Mouse (Mus musculus) spleen, adult 2 months (tissue): Measurements from ENCODE around the gene Ube2d1. TPM values are rescaled to one million over a fixed set of nuclear protein-coding genes. Genes with fewer than 3 reads are reported as not detected.

Experiments used
- DNase-seq, 2 experiments: peaks; one replicate each; pipeline versions ENCODE4 v3.0.0 to v3.0.0-alpha.2; 2012 to 2021; ENCODE audit warnings: low spot score in 2 of 2, low read depth in 1 of 2
- H3K27ac ChIP-seq: fragments of 200-500 bp; 2 replicates; pipeline ENCODE4 v1.5.1; 2012; ENCODE audit warnings: low read length, inconsistent platforms; ENCODE audit not compliant: insufficient read depth
- H3K27me3 ChIP-seq: fragments of 200-500 bp; 2 replicates; pipeline ENCODE4 v1.6.1; 2012; ENCODE audit warnings: mild to moderate bottlenecking, moderate library complexity, low read length, inconsistent platforms; ENCODE audit not compliant: control insufficient read depth, insufficient read depth
- H3K36me3 ChIP-seq: fragments of 200-500 bp; 2 replicates; pipeline ENCODE4 v1.6.1; 2012; ENCODE audit warnings: mild to moderate bottlenecking, low read length, inconsistent platforms; ENCODE audit not compliant: control insufficient read depth, insufficient read depth
- H3K4me1 ChIP-seq: fragments of 200-500 bp; 2 replicates; pipeline ENCODE4 v1.6.1; 2011; ENCODE audit warnings: inconsistent platforms; ENCODE audit not compliant: control insufficient read depth, insufficient read depth, insufficient read length
- H3K4me3 ChIP-seq: fragments of 200-500 bp; 2 replicates; pipeline ENCODE4 v1.5.1; 2011; ENCODE audit warnings: mild to moderate bottlenecking, inconsistent platforms; ENCODE audit not compliant: insufficient read depth, insufficient read length; ENCODE audit errors: extremely low read depth
- CTCF ChIP-seq: fragments of 200-500 bp; IDR thresholded peaks from 2 replicates; pipeline ENCODE4 v1.5.1; 2011; ENCODE audit warnings: mild to moderate bottlenecking, inconsistent platforms; ENCODE audit not compliant: insufficient read depth, insufficient read length, insufficient replicate concordance; ENCODE audit errors: extremely low read depth
- POLR2A ChIP-seq: fragments of 200-500 bp; IDR thresholded peaks from 2 replicates; pipeline ENCODE4 v1.6.1; 2011; ENCODE audit warnings: low read depth, low read length, inconsistent platforms
- WGBS: fragments of 180-500 bp; shearing (Covaris S2); methylation state at CpG from one replicate; pipeline ENCODE4 v1.1.7; 2018; 5-methylcytosine and 5-hydroxymethylcytosine counted together
- polyA plus RNA-seq: library from polyadenylated mRNA; depleted of rRNA; stranded (reverse); fragments of >200 nt; gene quantifications from 2 replicates; pipeline ENCODE4 v1.2.3, GENCODE M21; 2012

Ube2d1 gene
- polyA plus RNA-seq, 1 experiment: 29.4 TPM

GRCm38 (mm10) chr10:71327386-71327785 lies 42.3 kb upstream of the Ube2d1 start:
- WGBS: 94% methylated on average over 10 of the region's 10 CpGs
- H3K27me3 ChIP-seq: no peaks in the 10 kb centered on the region
- H3K36me3 ChIP-seq: peaks cover 7% of the 10 kb centered on the region
- no peak for DNase-seq
- H3K4me3 ChIP-seq: no peak overlapping the region
- no peaks in the 10 kb centered on the region for H3K4me1 ChIP-seq
- TF ChIP-seq CTCF (no peak), POLR2A (no peak)
- H3K27ac ChIP-seq: no peak overlapping the region

- Histone ChIP-seq H3K4me3 (no peak overlapping the region), H3K27ac (no peak overlapping the region), H3K4me1 (no peaks in the 10 kb centered on the region), H3K27me3 (no peaks in the 10 kb centered on the region), H3K36me3 (peaks cover 7% of the 10 kb centered on the region)
- no peak for TF ChIP-seq POLR2A
- TF ChIP-seq CTCF: peak; percentile 92; the same call in 1 of the 2 replicates
- peak; percentile 39 to 65 for DNase-seq
- WGBS: 22% methylated on average over 7 of the region's 7 CpGs
Observed at GRCm38 (mm10) chr10:71326789-71327188, 41.7 kb upstream of the Ube2d1 start.

- DNase-seq: no peak
- Histone ChIP-seq H3K4me1 (no peaks in the 10 kb centered on the region), H3K27me3 (no peaks in the 10 kb centered on the region), H3K4me3 (no peak overlapping the region), H3K36me3 (peaks cover 6% of the 10 kb centered on the region), H3K27ac (no peak overlapping the region)
- TF ChIP-seq CTCF (no peak), POLR2A (no peak)
- 80% methylated on average over 7 of the region's 7 CpGs for WGBS
Observed at GRCm38 (mm10) chr10:71326123-71326522, 41.1 kb upstream of the Ube2d1 start.

- H3K27ac ChIP-seq: no peak overlapping the region
- H3K4me3 ChIP-seq: no peak overlapping the region
- no peaks in the 10 kb centered on the region for H3K4me1 ChIP-seq
- no peak for DNase-seq
- H3K36me3 ChIP-seq: no peaks in the 10 kb centered on the region
- TF ChIP-seq POLR2A: no peak
- TF ChIP-seq CTCF: no peak
- 82% methylated on average over 8 of the region's 8 CpGs for WGBS
- H3K27me3 ChIP-seq: no peaks in the 10 kb centered on the region
Observed at GRCm38 (mm10) chr10:71323669-71324068, 38.6 kb upstream of the Ube2d1 start.

- DNase-seq: no peak
- no peak for TF ChIP-seq POLR2A
- no peak for TF ChIP-seq CTCF
- no peak overlapping the region for H3K4me3 ChIP-seq
- 70% methylated on average over 7 of the region's 7 CpGs for WGBS
- H3K27me3 ChIP-seq: no peaks in the 10 kb centered on the region
- H3K36me3 ChIP-seq: no peaks in the 10 kb centered on the region
- no peaks in the 10 kb centered on the region for H3K4me1 ChIP-seq
- H3K27ac ChIP-seq: no peak overlapping the region
Observed at GRCm38 (mm10) chr10:71316497-71316896, 31.4 kb upstream of the Ube2d1 start.

GRCm38 (mm10) chr10:71316056-71316455 lies 31.0 kb upstream of the Ube2d1 start:
- H3K36me3 ChIP-seq: no peaks in the 10 kb centered on the region
- 80% methylated on average over 11 of the region's 11 CpGs for WGBS
- H3K27ac ChIP-seq: no peak overlapping the region

GRCm38 (mm10) chr10:71314596-71314995 lies 29.5 kb upstream of the Ube2d1 start:
- DNase-seq: no peak
- Histone ChIP-seq H3K4me1 (no peaks in the 10 kb centered on the region), H3K36me3 (no peaks in the 10 kb centered on the region), H3K27me3 (no peaks in the 10 kb centered on the region), H3K4me3 (no peak overlapping the region), H3K27ac (no peak overlapping the region)
- 74% methylated on average over 3 of the region's 3 CpGs for WGBS
- TF ChIP-seq CTCF: no peak
- no peak for TF ChIP-seq POLR2A

More at GRCm38 (mm10) chr10:71316056-71316455, 31.0 kb upstream of the Ube2d1 start:
- Histone ChIP-seq H3K4me3 (no peak overlapping the region), H3K4me1 (no peaks in the 10 kb centered on the region), H3K27me3 (no peaks in the 10 kb centered on the region)
- no peak for DNase-seq
- TF ChIP-seq POLR2A: no peak
- no peak for TF ChIP-seq CTCF

GRCm38 (mm10) chr10:71310288-71310687 lies 25.2 kb upstream of the Ube2d1 start:
- no peak for DNase-seq
- no peaks in the 10 kb centered on the region for H3K36me3 ChIP-seq
- no peaks in the 10 kb centered on the region; the same call in 1 of the 2 replicates for H3K4me1 ChIP-seq
- TF ChIP-seq CTCF (no peak), POLR2A (no peak)
- no peak overlapping the region for H3K27ac ChIP-seq
- H3K27me3 ChIP-seq: no peaks in the 10 kb centered on the region
- WGBS: 85% methylated on average over 3 of the region's 3 CpGs
- H3K4me3 ChIP-seq: no peak overlapping the region
